Mouse (Mus musculus) G1E (cell line): ENCODE data around the gene Urod.

Experiments used
- CTCF ChIP-seq: IDR thresholded peaks from 2 replicates; pipeline ENCODE4 v1.5.1; 2012; ENCODE audit warnings: low read depth, low read length, inconsistent platforms, mixed read lengths
- GATA1 ChIP-seq: IDR thresholded peaks from 2 replicates; pipeline ENCODE4 v1.6.1; 2012; ENCODE audit warnings: borderline replicate concordance, low read length, inconsistent platforms, mixed read lengths
- POLR2AphosphoS5 ChIP-seq: IDR thresholded peaks from 2 replicates; pipeline ENCODE4 v1.6.1; 2012; ENCODE audit warnings: low read depth, low read length, inconsistent platforms; ENCODE audit not compliant: insufficient replicate concordance
- TAL1 ChIP-seq: conservative IDR thresholded peaks from 2 replicates; pipeline ENCODE4 v1.6.1; 2012; ENCODE audit warnings: low read depth, low read length, inconsistent platforms, mixed read lengths

- TF ChIP-seq CTCF, result no peak
- no peak for TF ChIP-seq POLR2AphosphoS5
- TF ChIP-seq TAL1, result no peak
- TF ChIP-seq GATA1, result no peak
Measured at GRCm38 (mm10) chr4:116999513-117000154, 5.4 kb upstream of the Urod start.
